Mouse (Mus musculus) spleen, embryonic (tissue): ENCODE measurements around the gene Mc3r.

ENCODE experiments used
- CTCF ChIA-PET: fragments of 350-600 bp; sonication (Branson Sonifier 250); formaldehyde crosslinking; loops from one replicate; lab custom pipeline; 2022; lab: Charles Lee

Gene Mc3r

DNA sequence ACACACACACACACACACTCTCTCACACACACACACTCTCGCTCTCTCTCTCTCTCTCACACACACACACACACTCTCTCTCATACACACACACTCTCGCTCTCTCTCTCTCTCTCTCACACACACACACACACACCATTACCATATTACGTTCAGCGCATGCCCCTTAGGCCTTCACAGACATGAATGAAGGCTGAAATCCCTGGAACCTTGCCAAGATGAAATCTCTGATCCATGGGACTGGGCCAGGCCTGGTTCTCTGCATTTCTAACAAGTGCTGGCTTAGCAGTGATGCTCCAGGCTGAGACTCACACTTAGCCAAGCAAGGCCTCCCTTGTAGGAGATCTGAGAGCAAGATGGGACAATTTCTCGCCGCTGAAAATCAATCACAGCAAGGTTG, 8.1 kb downstream of the Mc3r start:
- CTCF ChIA-PET = no interaction called here

DNA sequence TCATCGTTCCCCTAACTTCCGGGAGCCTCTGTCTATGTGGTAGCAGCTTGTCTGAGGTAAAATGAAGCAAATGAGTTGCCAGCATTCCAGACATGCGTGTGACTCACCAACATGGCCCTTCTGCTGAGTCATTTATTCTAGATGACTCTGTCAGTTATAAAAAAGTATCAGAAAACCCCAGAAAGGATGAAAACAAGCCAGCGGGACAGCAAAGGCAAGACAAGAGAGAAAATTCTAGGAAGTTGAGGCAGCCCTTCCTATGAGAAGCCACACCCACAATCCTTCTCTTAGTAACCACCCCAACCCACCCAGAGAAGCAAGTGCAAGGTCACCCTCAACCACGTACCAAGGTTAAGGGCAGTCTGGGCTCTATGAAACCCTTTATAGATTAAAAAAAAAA, 8.7 kb downstream of the Mc3r start:
- CTCF ChIA-PET = no interaction called here

DNA sequence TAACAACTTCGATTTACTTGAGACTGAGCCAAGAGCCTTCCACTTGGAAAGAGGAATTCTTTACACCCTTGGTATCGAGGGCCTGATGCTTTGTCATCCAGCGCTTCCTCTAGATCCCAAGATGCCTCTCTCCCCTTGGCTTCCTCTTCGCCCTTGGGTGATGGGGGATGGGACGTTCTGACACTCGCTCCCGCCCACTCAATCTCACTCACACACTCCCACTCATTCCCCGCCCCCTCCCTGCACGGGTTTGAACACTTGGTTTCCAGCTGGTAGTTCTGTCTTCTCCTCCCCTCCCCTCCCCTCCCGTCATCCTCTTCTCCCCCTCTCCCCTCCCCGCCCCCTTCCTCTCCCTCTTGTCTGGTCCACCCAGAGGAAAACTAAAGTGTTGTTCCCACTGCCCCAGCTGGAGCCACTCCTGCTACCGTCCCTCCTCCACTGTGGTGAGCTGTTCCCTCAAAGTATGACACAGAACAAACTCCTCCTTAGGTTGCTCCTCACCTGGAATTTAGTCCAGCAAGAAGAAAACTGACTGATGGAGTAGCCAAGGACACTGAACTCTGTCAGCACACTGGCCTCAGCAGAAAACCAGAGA, 9.3 kb downstream of the Mc3r start:
- CTCF ChIA-PET = no interaction called here

DNA sequence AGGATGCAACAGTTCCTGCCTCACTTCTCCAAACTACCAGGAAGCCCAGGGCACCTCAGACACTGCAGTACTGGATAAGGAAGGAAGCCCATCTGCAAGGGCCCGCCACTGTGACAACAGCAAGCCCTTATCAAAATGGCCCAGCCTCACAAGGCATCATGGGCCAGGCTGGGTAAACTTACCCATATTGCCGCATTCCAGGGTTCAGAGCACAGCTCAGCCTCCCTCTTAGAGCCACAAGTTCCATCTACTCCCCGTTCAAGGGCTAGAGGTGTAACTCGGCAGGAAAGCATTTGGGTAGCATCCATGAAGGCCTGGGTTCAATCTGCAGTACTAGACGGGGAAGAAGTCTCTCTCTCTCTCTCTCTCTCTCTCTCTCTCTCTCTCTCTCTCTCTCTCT, 11.8 kb downstream of the Mc3r start:
- CTCF ChIA-PET = no interaction called here

DNA sequence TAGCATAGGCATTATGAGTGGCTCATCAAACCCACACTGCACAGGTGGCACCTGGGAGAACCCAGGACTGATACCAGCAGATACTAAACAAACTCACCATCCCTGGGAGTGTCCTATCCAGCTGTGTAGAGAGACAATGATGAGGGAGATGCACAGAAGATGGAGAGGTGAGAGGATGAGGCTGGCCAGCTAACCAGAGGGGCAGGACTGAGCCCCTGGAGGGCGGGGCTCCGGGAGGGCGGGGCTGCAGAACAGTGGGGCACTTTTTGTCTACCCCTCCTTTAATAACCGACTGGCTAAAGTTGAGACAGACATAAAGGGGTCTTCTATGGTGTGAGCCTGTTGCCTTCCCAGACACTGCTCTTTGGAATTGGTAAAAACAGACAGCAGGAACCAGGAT, 13.1 kb downstream of the Mc3r start:
- CTCF ChIA-PET = no interaction called here

DNA sequence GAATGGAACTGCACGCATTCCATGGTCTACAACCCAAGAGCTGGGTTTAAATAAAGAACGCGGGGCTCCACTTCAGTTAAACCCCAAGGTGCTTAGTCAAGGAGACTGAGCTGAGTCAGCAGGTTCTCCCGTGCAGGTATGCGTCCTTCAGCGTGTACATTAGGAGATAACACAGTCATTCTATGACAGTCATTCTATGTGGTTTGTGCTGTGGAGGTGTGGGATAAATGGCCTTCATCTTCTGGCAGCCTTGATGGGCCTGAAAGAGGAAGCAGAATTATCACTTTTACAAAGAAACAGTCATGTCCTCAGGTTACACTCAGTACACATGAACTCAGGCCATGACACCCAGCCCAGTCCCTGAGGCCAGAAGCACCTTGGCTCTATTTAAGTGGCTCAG, 14.9 kb downstream of the Mc3r start:
- CTCF ChIA-PET = no interaction called here

DNA sequence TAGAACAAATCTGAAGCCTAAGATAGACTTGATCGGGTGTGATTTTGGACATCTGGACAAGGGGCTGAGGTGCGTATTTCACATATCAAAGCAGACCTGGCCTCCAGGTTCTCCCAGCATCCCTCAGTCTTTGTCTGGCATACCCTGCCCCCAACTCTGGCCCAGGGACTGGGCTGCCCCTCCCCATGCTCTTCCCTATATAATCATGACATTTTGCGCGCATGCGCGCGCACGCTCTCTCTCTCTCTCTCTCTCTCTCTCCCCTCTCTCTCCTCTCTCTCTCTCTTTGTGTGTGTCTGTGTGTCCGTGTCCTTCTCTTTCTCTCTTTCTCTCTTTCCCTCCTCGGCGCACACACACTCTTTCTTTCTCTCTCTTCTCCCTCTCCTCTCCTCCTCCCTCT, 21.6 kb downstream of the Mc3r start:
- CTCF ChIA-PET = no interaction called here

DNA sequence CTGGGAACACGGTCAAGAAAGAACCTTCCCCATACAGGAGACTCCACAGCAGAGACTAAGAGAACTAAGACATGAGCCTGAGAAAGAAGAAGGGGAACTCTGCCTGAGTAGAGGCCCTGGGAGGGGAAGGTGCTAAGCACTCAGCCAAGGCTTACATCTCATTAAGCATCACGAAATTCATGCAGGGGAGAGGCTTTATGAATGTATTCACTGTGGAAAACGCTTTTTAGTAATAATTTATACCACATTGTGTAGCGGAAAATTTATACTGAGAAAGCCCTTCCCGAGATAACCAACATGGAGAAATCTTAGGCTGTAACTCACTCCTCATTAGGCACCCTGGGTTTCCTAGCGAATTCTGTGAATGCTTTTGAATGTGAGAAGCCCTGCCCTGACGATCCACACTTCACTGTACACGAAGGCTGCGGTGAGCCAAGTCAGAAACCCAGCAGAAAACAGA, 22.2 kb downstream of the Mc3r start:
- CTCF ChIA-PET = no interaction called here

DNA sequence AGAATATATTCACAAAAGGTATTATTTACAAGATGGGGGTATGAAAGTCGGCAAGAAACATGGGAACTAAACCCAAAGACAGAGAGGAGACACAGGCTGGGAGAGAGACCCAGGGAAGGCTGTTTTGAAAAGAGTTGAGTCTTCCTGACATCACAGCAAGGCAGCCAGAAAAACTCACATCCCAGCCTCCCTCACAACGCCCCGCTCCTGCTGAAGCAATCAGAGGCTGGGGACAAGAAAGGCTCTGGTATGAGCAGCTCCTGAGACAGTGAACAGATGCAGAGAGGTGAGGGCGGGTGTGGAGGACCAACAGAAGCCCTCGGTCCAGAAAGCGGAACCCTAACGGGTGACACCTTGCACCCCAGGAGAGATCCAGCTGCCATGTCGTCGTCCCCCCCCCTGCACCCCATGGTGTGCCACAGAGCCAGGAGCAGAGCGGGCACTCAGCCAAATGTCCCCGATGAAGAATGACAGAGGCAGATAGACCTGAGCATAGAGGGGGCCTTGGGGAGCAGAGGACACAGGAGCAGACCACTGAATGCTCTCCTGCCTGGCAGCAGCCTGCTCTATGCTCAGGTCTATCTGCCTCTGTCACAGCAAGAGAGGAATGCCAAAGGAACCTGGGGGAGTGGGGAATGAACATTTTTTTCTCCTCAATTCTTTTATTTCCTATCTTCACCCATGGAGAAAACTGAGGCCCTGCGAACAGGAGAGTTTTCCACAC, 22.8 kb downstream of the Mc3r start:
- CTCF ChIA-PET = no interaction called here

DNA sequence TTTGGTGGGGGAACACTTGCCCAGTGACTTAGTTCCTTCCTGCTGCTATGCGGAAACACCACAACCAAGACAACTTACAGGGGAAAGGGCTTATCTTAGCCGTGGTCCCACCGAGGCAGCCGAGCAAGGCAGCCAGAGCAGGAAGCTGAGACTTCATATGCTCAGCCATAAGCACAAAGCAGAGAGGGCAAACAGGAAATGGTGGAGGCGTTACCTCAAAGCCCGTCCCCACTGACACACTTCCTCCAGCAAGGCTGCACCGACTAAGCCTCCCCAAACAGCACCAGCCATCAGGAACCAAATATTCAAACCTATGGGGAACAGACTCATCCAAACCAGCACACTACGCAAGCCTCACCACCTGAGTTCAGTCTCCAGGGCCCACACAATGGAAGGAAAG, 26.4 kb downstream of the Mc3r start:
- CTCF ChIA-PET = no interaction called here

DNA sequence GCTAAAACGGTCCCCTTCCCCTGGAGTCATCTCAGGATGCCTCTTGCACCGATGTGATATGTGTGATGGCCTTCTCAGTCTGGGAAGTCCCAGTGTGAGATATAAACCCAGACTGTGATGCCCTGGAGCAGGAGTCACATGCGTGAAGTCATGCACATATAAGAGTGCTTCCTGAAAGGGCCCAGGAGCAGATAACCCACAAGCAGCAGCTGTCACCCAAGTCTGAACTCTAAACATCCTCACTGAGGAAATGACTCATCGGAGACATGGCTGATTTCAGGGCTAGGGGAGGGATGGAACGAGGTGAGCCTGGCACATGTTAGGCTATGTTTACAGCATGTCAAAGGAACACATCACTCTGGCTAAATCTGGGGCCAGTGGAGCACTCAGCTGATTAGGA, 27.9 kb downstream of the Mc3r start:
- CTCF ChIA-PET = no interaction called here

DNA sequence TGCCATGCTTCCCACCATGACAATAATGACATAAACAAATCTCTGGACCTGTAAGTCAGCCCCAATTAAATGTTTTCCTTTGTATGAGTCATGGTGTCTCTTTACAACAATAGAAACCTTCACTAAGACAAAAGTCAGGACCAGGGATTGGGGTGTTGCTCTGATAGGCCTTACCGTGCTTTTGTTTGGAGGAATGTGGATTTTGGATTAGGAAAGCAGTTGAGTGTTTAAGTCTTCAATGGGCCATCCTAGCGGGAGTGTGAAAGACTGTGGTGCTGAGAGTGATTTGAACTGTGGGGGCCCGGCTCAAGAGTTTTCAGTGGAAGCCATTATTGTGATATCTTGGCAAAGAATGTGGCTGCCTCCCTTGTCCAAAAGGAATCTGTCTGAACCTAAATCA, 30.7 kb downstream of the Mc3r start:
- CTCF ChIA-PET = no interaction called here

DNA sequence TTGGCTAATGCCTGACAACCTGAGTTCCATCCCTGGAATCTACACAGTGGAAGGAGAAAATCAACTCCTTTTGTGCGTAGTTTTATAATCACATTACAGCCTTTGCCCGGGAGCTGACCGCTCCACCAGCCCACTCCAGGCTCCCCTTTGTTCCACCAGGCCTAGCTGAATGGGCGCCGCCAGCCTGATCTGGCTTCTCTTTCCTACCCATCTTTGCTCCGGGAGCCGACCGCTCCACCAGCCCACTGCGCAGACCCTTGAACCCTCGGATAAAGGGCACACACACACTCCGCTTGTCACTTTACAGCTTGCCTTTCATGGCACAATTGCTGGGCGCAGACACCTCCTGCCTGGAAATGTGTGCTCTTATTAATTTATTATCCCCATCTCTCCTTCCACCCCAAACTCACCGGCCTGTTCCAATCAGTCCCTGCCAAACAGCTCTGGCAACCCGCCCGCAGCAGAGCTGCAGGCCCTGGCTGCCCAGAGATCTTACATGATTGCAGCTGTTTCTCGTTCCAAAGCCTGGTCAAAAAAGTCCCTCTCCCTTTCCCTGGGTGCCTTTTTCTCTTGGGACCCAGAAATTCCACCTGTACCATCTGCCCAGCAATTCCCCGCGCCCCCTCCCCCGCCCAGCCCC, 33.9 kb downstream of the Mc3r start:
- CTCF ChIA-PET = no interaction called here

DNA sequence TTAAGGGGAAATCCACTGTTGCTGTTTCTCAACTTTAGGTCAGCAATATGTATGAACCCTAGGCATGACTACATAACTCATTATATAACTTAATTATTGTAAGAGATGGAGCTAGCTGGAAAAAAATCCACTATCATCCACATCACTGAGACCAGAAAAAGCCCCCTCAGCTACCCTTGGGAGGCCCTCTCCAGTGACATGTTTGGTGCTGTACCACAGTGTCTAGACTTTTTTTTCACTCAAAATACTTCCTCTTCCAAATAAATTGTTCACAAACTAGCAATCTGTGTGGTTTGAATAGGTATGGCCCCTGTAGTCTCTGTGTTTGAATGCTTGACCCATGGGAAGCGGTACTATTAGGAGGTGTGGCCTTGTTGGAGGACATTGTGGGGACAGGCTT, 39.4 kb downstream of the Mc3r start:
- CTCF ChIA-PET = no interaction called here

DNA sequence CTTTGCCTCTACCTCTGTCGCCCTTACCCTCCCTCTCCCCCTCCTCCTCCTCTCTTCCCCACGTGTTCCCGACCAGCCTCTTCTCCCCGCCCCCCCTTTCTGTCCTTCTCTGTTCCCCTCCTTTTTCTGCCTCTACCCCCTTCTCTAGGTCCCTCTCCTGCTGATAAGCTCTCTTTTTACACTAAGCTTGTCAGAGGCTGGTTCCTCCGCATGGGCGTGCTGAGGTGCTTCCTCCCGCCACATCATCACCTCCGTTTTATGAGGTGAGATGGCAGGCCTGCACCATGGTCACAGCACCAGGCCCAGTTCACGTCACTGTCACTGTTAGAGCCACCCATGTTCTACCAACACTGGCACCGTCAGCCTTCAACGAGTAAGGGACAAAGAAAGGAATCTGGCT, 40.7 kb downstream of the Mc3r start:
- CTCF ChIA-PET = no interaction called here

DNA sequence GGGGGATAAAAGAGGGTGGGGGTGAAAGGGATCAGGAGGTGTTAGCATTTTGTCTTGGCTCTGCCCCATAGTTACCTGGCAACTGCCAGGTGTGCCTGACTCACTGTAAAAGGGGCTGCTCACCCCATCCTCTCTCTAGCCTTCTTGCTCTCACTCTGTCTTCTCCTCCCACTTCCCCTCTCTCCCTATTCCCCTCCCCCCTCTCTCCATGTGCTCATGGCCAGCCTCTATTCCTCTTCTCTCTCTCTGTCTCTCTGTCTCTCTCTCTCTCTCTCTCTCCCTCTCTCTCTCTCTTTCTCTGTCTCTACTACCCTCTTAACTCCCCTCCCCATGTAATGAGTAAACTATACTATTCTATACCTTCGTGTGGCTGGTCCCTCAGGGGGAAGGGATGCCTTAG, 41.3 kb downstream of the Mc3r start:
- CTCF ChIA-PET = no interaction called here

DNA sequence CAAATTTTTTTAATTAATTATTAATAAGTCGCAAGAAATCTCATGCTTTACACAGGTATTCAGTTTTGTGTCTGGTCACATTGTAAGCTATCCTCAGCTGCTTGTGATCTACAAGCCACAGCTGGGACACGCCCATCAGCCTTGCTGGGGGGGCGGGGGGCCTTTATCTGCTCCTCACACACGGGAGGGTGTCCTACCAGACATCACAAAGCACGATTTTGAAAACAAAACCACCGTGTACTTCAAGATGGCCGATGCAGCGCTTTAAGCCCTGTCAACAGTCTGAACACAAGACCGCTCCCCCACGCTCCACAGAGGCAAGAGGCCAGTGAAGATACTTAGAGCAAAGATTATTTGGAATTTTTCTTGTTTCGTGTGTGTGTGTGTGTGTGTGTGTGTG, 42.2 kb downstream of the Mc3r start:
- CTCF ChIA-PET = no interaction called here

DNA sequence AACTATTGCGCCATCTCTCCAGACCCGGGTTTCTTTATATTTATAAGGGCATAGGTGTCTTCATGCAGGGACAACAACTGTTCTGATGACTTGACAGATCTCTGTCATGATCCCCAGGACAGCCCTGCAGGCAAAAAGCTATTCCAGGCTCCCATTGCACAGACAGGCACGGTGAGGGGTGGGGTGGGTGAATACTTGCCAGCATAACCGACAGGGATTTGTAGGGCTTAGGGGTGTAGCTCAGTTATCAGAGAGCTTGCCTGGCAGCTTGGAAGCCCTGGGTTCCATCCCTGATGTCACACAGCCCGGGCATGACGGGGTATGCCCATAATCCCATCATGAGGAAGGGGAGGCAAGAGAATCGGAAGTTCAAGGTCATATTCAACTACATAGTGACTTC, 42.7 kb downstream of the Mc3r start:
- CTCF ChIA-PET = no interaction called here

DNA sequence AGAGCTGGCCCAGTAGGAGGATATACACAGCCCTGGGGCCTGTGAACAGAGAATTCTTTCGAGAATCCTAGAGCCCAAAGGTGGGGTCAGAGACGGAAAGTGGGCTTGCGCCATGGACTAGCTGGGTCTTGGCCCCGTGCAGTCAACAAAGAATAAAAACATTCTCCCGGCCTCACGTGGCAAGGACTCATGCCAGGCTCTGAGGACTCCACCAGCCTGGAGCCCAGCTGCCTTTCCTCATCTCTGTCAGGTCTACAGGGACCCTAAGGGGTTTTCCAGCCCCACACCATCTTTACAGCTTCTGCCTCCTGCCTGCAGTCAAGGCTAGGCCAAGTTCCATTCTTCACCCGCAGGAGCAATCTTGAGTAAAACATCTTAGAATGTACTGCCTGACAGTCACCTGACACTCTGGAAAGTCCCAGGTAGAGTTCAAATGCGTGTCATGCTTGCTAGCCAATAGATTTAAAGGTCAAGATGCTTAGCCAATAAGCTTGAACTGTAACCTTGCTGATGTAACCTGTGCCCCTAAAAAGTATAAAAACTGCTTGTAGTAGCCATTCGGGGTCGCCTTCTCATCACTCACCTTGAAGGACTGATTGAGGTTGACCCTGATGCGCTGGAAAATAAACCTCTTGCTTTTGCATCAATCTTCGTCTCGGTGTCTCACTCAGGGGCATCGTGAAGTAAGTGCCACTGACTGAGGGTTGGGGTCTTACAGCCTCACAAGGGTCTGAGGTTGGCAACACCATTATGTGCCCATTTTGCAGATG, 43.6 kb downstream of the Mc3r start:
- CTCF ChIA-PET = no interaction called here

DNA sequence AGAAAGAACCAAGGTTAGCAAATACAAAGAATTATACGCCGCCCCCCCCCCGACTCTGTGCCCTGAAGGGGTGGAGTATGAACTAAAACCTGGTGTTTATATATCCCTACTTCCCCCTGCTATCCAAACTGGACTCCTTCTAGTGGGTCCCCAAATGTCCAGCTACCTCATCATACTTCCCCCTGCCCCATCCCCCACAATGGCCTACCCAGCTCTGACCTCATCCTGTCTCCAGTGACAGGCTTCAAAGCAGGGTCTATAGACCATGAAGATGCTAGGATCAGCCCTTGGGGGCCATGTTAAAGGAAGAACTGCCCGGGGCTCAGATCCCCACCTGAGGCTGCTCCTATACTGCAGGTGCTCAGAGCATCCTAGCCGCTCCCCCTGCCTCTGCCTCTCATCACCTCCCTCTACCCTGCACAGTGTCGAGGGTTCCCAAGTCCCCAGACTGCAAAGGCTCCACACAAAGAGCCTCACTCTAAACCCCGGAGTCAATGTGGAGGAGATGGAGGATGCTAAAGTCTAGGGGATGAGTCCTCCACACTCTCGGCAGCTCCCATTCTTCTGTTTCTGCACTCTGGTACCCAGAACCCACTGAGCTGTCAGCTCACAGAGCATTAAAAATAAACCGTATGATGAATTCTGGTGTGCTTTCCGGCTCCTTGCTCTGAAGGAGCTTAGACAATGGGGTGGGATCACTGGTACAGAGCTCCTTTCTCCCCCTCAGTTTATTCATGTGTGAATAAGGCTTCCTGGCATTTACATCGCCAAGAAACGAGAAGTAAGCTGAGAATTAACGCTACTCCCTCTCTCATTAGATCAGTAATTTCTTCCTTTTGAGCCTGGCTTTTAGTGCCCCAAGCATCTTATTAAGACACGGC, 44.5 kb downstream of the Mc3r start:
- CTCF ChIA-PET = no interaction called here

DNA sequence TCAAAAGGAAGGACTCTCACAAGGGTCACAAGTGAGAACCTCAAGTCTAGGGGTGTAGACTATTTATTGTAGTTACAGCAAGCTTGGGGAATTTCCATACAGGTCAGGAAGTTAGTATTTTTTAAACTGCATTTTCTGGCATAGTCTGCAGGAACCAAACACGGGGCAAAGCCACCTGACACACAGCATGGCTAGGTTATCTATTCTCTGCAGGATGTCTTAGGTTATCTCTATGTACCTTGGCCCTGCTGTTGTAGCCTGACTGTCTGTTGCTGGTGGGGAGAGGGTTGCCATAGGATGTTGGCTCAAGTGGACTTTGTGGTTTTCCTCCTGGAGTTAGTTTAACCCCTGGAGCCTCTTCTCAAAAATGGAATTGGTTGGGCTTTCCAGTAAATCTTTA, 49.8 kb downstream of the Mc3r start:
- CTCF ChIA-PET = no interaction called here

DNA sequence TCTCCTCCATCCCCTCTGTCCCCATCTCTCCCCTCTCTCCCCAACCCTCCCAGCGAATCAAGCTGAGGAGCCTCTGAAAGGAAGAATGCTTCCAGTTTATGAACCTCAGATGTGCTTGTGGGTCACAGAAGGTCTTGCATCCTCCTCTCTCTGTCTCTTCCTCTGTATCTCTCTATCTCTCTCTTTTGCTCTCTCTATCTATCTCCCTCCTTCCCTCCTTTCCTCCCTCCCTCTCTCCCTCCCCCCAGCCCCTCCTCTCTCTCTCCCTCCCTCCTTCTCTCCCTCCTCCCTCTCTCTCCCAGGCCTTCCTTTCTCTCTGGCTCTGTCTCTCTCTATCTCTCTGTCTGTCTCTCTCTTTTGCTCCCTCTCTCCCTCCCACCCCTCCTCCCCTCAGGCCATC, 50.2 kb downstream of the Mc3r start:
- CTCF ChIA-PET = no interaction called here
